Mouse (Mus musculus): ENCODE data around the gene Lpar6. TPM values are rescaled to one million over a fixed set of nuclear protein-coding genes. Genes with fewer than 3 reads are reported as not detected.

The Lpar6 gene
- polyA plus RNA-seq (2017; shearing (Covaris generic)), result 10 to 100 TPM; 13.4 to 30.2 TPM

DNA sequence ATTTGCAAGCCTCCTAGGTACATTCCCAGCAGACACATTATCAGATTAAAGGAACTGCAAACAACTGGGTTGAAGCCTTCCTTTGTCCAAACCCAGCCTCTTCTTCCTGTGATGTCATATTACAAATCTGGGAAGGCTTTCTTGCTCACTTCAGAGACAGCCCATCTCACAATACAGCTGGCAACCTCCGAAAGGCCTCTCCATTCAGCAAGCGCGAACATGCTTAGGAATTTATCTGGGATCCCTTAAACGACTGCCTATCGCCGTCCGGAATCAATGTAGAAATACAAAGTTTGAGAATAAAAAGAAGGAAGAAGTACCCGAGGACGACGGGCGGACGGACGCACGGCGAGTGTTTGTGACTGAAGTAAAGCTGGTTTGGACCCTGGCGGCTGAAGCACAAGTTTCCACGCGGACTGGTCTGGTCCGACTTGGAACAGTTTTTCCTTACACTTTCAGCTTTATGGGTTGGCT, at the start of gene Lpar6:
Gene Lpar6, plus strand, starts transcription at position 48 of the 474 bp plus-strand sequence.

Other genes starting within 250 kb of the Lpar6 start
- 10 to 100 TPM; 22.2 to 35.6 TPM for gene Cysltr2, start 188.8 kb upstream of the Lpar6 start, polyA plus RNA-seq (2017; shearing (Covaris generic))
- 10 to 100 TPM; 69.7 to 91.7 TPM for gene Rcbtb2, start 114.9 kb upstream of the Lpar6 start, polyA plus RNA-seq (2017; shearing (Covaris generic))
- 100 to 1,000 TPM in 1 of 2 experiments, 10 to 100 TPM in 1; 65.2 to 113 TPM for gene Rb1, start 87.9 kb downstream of the Lpar6 start, polyA plus RNA-seq (2017; shearing (Covaris generic))
- gene Itm2b, start 147.4 kb downstream of the Lpar6 start, polyA plus RNA-seq (2017; shearing (Covaris generic)), result 1,000 to 10,000 TPM; 1,573 to 2,019 TPM

Data from activated CD4-positive, CD25-positive, alpha-beta regulatory T cell (primary cell).